Mouse (Mus musculus) heart, embryonic 11.5 days (tissue): ENCODE measurements around the gene Itga2b. TPM values are rescaled to one million over a fixed set of nuclear protein-coding genes. Genes with fewer than 3 reads are reported as not detected.

Source experiments
- ATAC-seq: fragments of 200-750 bp; cut with Nextera tagmentation; replicated peaks from 2 replicates; pipeline ENCODE4 v1.8.0; 2017; ENCODE audit warnings: moderate library complexity; ENCODE audit not compliant: insufficient number of reproducible peaks, low FRiP score, low TSS enrichment
- H3K27ac ChIP-seq: fragments of 300-500 bp; sonication (generic); 2 replicates; pipeline ENCODE4 v1.5.1; 2014; ENCODE audit warnings: mild to moderate bottlenecking, low read depth, low read length
- H3K27me3 ChIP-seq: fragments of 300-500 bp; sonication (generic); 2 replicates; pipeline ENCODE4 v1.6.1; 2014; ENCODE audit warnings: mild to moderate bottlenecking, low read length, mixed read lengths; ENCODE audit not compliant: control insufficient read depth, insufficient read depth
- H3K36me3 ChIP-seq: fragments of 300-500 bp; sonication (generic); 2 replicates; pipeline ENCODE4 v1.6.1; 2014; ENCODE audit warnings: mild to moderate bottlenecking, low read length, moderate library complexity, mixed read lengths; ENCODE audit not compliant: control insufficient read depth, insufficient read depth
- H3K4me1 ChIP-seq: fragments of 300-500 bp; sonication (generic); 2 replicates; pipeline ENCODE4 v1.6.1; 2014; ENCODE audit warnings: low read length; ENCODE audit not compliant: control insufficient read depth, insufficient read depth
- H3K4me2 ChIP-seq: fragments of 300-500 bp; sonication (generic); 2 replicates; pipeline ENCODE4 v1.6.1; 2014; ENCODE audit warnings: mild to moderate bottlenecking, moderate library complexity
- H3K4me3 ChIP-seq: fragments of 300-500 bp; sonication (generic); 2 replicates; pipeline ENCODE4 v1.5.1; 2014; ENCODE audit warnings: low read depth, low read length
- H3K9ac ChIP-seq: fragments of 300-500 bp; sonication (generic); 2 replicates; pipeline ENCODE4 v1.6.1; 2014; ENCODE audit warnings: mild to moderate bottlenecking, low read depth, low read length, moderate library complexity
- H3K9me3 ChIP-seq: fragments of 300-500 bp; sonication (generic); replicated peaks from 2 replicates; pipeline ENCODE4 v1.6.1; 2016; ENCODE audit warnings: low read length; ENCODE audit not compliant: control insufficient read depth
- WGBS: fragments of 180-500 bp; shearing (Covaris S2); extraction: QIAGEN DNeasy Blood & Tissue Kit; methylation state at CpG from one replicate; pipeline ENCODE4 v1.1.7; 2014; ENCODE audit not compliant: insufficient replicate concordance; 5-methylcytosine and 5-hydroxymethylcytosine counted together
- polyA plus RNA-seq: library from polyadenylated mRNA; unstranded; fragments of >200 nt; fragmentation: Nextera tagmentation; extraction: Ambion mirVana; gene quantifications from 2 replicates; pipeline ENCODE4 v1.2.1, GENCODE M21; 2014

Itga2b gene
- polyA plus RNA-seq, 1 experiment from 2014 or later: 8.5 TPM

DNA sequence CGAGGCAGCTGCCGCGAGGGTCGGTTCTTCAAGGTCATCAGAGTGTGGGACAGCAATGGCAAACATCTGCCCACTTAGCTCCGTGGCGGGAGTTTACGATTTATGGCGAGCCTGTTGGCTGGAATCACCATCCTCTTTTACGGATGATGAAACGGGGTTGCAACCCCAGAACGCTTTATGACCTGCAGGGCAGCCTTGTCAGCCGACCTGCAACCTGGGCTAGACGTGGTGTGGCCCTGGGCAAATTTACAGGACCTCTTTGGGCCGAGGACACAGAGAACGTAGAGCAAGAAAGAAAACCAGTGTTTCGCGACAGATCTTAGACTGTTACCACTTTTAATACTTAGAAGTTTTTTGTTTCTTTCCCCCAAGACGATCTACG, 62.1 kb downstream of the Itga2b start, which contains the start of gene Slc25a39:
Slc25a39 (minus strand) TSS at position 113 of the 382 bp plus-strand sequence.
- ATAC-seq: no peak
- H3K4me3 ChIP-seq: peak within 1 kb of the TSS; percentile 90
- H3K36me3 ChIP-seq: peaks cover 13% of the 10 kb centered on the region
- no peaks in the 10 kb centered on the region; the same call in 1 of the 2 replicates for H3K27me3 ChIP-seq
- H3K9ac ChIP-seq: peak within 1 kb of the TSS; percentile 95
- peak within 1 kb of the TSS; percentile 99 for H3K27ac ChIP-seq
- H3K4me2 ChIP-seq: peak within 1 kb of the TSS; percentile 90
- H3K4me1 ChIP-seq: peaks cover 11% of the 10 kb centered on the region
- no peaks in the 10 kb centered on the region for H3K9me3 ChIP-seq
- WGBS: under 1% methylated on average over 19 of the region's 19 CpGs

GRCm38 (mm10) chr11:102406900-102407833, 62.8 kb downstream of the Itga2b start:
- no peaks in the 10 kb centered on the region for H3K9me3 ChIP-seq
- peak; percentile 80 for ATAC-seq

GRCm38 (mm10) chr11:102406401-102406800, 63.5 kb downstream of the Itga2b start:
- Histone ChIP-seq H3K9ac (peak overlapping the region; percentile 95), H3K4me2 (peak overlapping the region; percentile 90), H3K27ac (peak overlapping the region; percentile 99; the same call in 1 of the 2 replicates), H3K36me3 (peaks cover 17% of the 10 kb centered on the region), H3K4me3 (peak overlapping the region; percentile 90), H3K27me3 (peaks cover 10% of the 10 kb centered on the region), H3K9me3 (no peaks in the 10 kb centered on the region), H3K4me1 (peaks cover 11% of the 10 kb centered on the region)
- no peak for ATAC-seq
- 7% methylated on average over 3 of the region's 3 CpGs for whole genome bisulfite sequencing

More at GRCm38 (mm10) chr11:102406900-102407833, 62.8 kb downstream of the Itga2b start:
- Histone ChIP-seq H3K27ac (peak overlapping the region; percentile 99), H3K9ac (peak overlapping the region; percentile 95), H3K36me3 (peaks cover 17% of the 10 kb centered on the region), H3K4me2 (peak overlapping the region; percentile 90), H3K27me3 (peaks cover 6% of the 10 kb centered on the region), H3K4me1 (peaks cover 11% of the 10 kb centered on the region), H3K4me3 (peak overlapping the region; percentile 90)
- WGBS: under 1% methylated on average over 83 of the region's 85 CpGs

DNA sequence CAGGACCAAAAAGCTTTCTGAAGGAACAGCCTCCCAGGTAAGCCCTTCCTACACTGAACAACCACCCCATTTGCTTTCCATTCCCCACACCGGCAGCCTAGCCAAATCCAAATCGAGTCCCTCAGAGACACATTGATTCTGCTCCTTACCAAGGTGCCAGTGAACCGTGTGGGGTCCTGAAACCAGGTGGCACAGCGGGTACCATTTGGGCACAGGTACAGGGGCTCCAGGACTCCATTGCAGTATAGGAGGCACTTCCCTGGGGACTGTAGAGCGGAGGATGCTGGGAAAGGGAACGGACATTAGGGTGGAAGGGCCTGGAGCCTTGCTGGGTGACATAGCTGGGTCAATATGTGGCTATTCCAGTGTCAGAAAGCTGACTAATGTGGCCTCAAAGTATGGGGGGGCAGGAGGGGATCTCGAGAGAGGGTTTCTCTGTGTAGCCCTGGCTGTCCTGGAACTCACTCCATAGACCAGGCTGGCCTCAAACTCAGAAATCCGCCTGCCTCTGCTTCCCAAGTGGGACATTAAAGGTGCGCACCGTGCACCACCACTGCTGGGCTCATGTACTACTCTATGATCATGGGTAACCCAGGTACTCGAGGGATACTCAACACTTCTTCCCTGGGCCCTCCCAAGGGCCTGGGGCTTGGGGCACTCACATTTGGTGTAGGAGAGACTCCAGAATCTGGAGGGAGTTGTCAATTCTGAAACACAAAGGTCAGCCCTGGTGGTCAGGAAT, 64.2 kb downstream of the Itga2b start:
- H3K9ac ChIP-seq: peak overlapping the region; percentile 95
- no peak overlapping the region for H3K27ac ChIP-seq
- no peaks in the 10 kb centered on the region for H3K9me3 ChIP-seq
- peaks cover 17% of the 10 kb centered on the region for H3K36me3 ChIP-seq
- H3K4me3 ChIP-seq: peak overlapping the region; percentile 90
- H3K4me1 ChIP-seq: peaks cover 11% of the 10 kb centered on the region
- ATAC-seq: no peak
- peaks cover 16% of the 10 kb centered on the region for H3K27me3 ChIP-seq
- WGBS: 77% methylated on average over 11 of the region's 11 CpGs
- peak overlapping the region; percentile 90 for H3K4me2 ChIP-seq

- peaks cover 17% of the 10 kb centered on the region for H3K36me3 ChIP-seq
- ATAC-seq: no peak
- 86% methylated on average over 18 of the region's 18 CpGs for WGBS
- no peak overlapping the region for H3K4me2 ChIP-seq
- H3K9ac ChIP-seq: no peak overlapping the region
- no peak overlapping the region for H3K27ac ChIP-seq
- no peaks in the 10 kb centered on the region for H3K9me3 ChIP-seq
- H3K4me1 ChIP-seq: peaks cover 15% of the 10 kb centered on the region
- no peak overlapping the region for H3K4me3 ChIP-seq
- H3K27me3 ChIP-seq: peaks cover 29% of the 10 kb centered on the region
Observed at GRCm38 (mm10) chr11:102404161-102405010, 65.5 kb downstream of the Itga2b start.

DNA sequence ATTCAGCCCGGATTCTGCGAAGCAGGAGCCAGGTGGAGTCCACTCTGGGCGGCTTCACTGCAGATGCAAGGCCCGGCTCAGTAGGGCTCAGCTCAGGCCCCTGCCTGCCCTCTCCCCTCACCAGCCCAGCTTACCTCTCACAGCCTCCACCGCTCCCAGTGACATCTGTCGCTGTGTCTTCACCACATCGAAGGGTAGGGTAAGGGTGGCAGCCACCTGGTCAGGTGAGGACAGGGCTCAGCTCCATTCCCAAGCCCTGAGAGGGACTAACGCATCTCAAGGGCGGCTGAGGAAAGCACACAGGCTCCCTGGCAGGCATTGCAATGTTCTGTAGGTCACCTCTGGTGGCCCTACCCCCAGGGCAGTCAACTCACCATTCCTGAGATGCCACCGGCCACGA, 66.3 kb downstream of the Itga2b start:
- Histone ChIP-seq H3K4me3 (no peak overlapping the region), H3K27me3 (peaks cover 37% of the 10 kb centered on the region), H3K4me1 (peaks cover 15% of the 10 kb centered on the region), H3K4me2 (no peak overlapping the region), H3K9ac (no peak overlapping the region), H3K27ac (no peak overlapping the region), H3K36me3 (peaks cover 17% of the 10 kb centered on the region), H3K9me3 (no peaks in the 10 kb centered on the region)
- no peak for ATAC-seq
- 88% methylated on average over 11 of the region's 11 CpGs for WGBS
